Mouse (Mus musculus) retina, embryonic 14.5 days (tissue): ENCODE data around the gene Zfp933.
A peak's percentile ranks its signal among the peaks of the same experiment; 100 is the strongest.
"Not testable (repeated sequence)": the region's sequence is repeated elsewhere in the genome, so short reads cannot be mapped to it uniquely, and the experiment has no call there.

ENCODE experiments used
- DNase-seq: peaks from one replicate; pipeline ENCODE4 v3.0.0-alpha.2; 2015; ENCODE audit warnings: low spot score

Zfp933 gene

GRCm38 (mm10) chr4:147862051-147862450 lies 13.9 kb upstream of the Zfp933 start:
- no peak for DNase-seq

- no peak for DNase-seq
Observed at GRCm38 (mm10) chr4:147850776-147851175, 2.6 kb upstream of the Zfp933 start.

- no peak for DNase-seq
Observed at GRCm38 (mm10) chr4:147848584-147848991, 422 bp upstream of the Zfp933 start.

GRCm38 (mm10) chr4:147842871-147843270 lies 5.3 kb downstream of the Zfp933 start:
- no peak for DNase-seq

- DNase-seq, result not testable (repeated sequence)
Observed at GRCm38 (mm10) chr4:147839282-147839681, 8.9 kb downstream of the Zfp933 start.

- DNase-seq, result no peak
Observed at GRCm38 (mm10) chr4:147824389-147824788, 23.8 kb downstream of the Zfp933 start.

GRCm38 (mm10) chr4:147821414-147821813 lies 26.8 kb downstream of the Zfp933 start:
- not testable (repeated sequence) for DNase-seq

- DNase-seq, result not testable (repeated sequence)
Observed at GRCm38 (mm10) chr4:147819659-147820058, 28.5 kb downstream of the Zfp933 start.

GRCm38 (mm10) chr4:147814592-147815167 lies 33.5 kb downstream of the Zfp933 start:
- DNase-seq, result peak; percentile 51

GRCm38 (mm10) chr4:147813249-147813765 lies 34.9 kb downstream of the Zfp933 start:
- DNase-seq, result no peak

GRCm38 (mm10) chr4:147809966-147810304 lies 38.2 kb downstream of the Zfp933 start:
- not testable (repeated sequence) for DNase-seq

GRCm38 (mm10) chr4:147809292-147809965 lies 38.7 kb downstream of the Zfp933 start, which contains the start of gene Zfp984:
TSS of gene Zfp984 (minus strand) at chr4:147809788.
- peak; percentile 41 for DNase-seq

- not testable (repeated sequence) for DNase-seq
Observed at GRCm38 (mm10) chr4:147808483-147808882, 39.7 kb downstream of the Zfp933 start.

GRCm38 (mm10) chr4:147795308-147795707 lies 52.9 kb downstream of the Zfp933 start:
- DNase-seq, result not testable (repeated sequence)

GRCm38 (mm10) chr4:147794026-147794665 lies 54.0 kb downstream of the Zfp933 start:
- not testable (repeated sequence) for DNase-seq

- not testable (repeated sequence) for DNase-seq
Observed at GRCm38 (mm10) chr4:147793390-147793916, 54.7 kb downstream of the Zfp933 start.

GRCm38 (mm10) chr4:147791729-147792128 lies 56.4 kb downstream of the Zfp933 start:
- not testable (repeated sequence) for DNase-seq
